Mouse (Mus musculus) spleen, adult 18-20 months (tissue): ENCODE measurements around the gene Smad9.

Source experiments
- DNase-seq, 2 experiments: peaks; one replicate each; pipeline ENCODE4 v3.0.0; 2022; ENCODE audit warnings: mixed read lengths in 2 of 2

The Smad9 gene

DNA sequence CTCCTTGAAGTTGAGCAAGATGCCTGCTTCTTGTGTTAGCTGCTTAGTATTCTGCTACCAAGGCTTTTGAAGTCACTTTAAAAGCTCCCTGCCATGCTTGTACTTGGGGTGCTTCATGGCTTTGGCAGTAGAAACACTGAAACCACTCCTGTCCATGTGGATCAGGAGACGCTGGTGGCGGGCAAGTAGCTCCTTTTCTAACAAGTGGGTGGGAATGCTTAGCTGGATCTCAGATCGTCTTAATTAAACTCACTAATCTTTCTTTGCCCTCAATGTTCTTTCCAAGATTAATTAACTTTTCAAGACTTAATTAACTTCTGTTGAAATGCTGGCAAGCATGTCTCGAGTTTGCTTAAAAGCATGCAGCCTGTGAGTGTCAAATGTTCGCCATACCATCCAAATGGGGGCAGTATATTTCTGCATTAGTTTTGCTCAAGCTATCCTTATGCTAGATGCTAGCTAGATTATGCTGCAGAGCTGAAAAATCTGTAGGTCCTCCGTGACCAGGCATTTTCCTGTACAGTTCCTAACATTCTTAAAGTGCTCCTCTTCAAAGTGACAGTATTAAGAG, 58.1 kb downstream of the Smad9 start:
- no peak for DNase-seq

DNA sequence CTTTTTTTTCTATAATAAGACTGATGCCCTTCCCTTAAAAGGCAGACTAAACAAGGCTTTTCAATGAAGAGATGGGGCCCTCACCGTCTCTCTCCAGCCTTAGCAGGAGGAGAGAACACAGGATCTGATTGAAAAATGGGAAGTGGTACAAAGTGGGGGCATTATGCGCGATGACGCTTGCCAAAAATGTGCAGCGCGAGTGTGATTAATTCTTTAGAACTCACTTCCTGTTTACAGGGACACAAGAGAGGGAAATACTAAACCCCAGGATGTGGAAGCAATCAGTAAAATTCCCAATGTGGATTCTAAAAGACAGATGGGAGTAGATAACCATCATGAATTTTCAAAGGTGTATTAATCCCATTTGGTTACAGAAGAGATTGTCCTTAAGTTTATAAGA, 59.2 kb downstream of the Smad9 start:
- DNase-seq, result no peak

DNA sequence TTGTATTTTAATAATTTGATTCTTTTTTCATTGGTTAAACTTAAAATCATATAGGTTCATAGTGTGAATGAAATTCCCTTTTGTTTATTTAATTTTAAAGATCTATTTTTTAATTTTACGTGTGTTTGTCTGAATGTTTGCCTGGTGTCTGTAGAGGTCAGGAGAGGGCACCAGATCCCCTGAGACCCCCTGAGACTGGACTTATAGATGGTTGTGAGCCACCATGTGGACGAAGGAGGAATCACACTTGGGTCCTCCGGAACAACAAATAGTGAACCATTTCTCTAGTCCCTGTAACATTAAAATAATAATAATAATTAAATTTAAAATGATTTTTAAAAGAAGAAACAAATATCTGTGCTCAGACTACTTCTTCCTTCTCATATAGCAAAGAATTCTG, 59.9 kb downstream of the Smad9 start:
- DNase-seq, result peak in 1 of 2 experiments; percentile 56

DNA sequence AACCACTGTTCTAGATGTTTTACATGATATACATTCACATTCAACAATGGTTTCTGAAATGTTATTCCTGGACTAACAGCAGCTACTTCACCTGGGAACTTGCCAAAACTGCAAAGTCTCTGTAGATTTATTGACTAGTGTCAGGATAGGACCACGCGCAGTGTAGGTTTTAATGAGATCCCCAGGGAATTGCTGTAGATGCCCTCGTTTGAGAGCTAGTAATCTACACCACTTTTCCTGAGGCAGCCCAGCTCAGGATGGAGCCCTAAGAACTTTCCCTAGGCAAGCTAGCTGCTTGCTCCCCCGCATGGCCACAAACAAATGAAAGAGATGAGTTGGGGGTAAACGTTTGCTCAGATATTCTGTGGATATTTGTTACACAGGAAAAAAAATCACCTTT, 67.1 kb downstream of the Smad9 start:
- DNase-seq, result no peak

DNA sequence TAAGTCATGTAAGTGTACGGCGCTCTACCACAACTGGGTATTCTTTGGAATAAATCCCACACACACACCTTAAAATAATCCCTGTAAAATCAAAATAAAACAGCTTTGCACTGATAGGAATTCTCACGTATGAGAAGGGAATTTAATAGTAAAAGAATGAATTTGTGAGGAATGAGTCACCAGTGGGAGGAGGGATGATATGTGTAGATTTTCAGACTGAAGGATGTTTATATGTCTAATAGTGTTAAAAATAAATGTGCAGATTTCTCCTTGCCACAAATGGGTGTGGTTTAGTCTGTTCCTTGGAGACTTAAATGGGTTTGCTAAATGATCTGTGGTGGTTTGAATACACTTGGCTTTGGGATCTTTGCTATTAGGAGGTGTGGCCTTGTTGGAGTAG, 77.1 kb downstream of the Smad9 start:
- DNase-seq, result no peak

DNA sequence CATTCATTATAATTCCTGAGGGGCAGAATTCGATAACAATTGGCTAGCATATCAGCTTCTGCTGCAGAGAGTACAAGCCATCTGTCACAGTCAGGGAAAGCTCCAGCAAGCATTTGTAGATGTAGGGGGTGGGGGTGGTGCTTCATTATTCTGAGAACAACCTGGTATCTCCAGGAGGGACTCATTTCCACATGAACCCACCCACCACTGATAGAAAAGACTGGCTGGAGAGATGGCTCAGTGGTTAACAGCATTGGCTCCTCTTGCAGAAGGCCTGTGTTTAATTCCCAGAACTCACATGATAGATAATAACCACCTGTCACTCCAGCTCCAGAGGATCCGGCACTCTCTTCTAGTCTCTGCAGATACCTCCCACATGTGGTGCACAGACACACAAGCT, 80.0 kb downstream of the Smad9 start:
- no peak for DNase-seq
